Mouse (Mus musculus): Measurements from ENCODE around the gene Cab39. TPM values are rescaled to one million over a fixed set of nuclear protein-coding genes. Genes with fewer than 3 reads are reported as not detected.

Gene Cab39
- polyA plus RNA-seq, 2 experiments = 15.8 to 20.4 TPM

DNA sequence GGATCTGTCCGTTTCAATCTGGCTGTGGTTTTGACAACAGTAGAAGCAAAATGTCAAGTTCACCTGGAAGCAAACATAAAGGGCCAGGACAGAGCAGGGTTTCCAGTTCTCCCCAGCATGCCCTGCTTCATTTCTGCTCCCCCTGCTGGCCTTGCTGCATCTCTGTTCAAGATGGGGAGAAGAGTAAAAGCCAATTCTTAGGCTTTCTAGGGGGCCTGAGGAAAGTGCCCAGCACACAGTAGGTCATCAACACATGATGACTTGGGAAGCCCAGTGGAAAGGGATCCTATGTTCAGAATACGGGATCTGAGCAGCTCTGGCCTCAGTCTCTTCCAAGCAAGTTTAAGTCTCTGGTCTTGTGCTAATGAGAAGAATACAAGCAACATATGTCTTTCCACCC lies 61.2 kb downstream of the Cab39 start:
- ATAC-seq (ENCODE audit: insufficient read depth) (no peak), DNase-seq (ENCODE audit: low read depth in 3 of 3, low spot score in 3 of 3) (no peak)
- peaks cover 8% of the 10 kb centered on the region for H3K36me3 ChIP-seq (replicated peaks; ENCODE audit: control insufficient read depth, insufficient read depth, low read depth)
- H3K9ac ChIP-seq (replicated peaks) = no peak overlapping the region
- no peak overlapping the region for H3K27ac ChIP-seq
- no peaks in the 10 kb centered on the region for H3K4me1 ChIP-seq (replicated peaks; ENCODE audit: control insufficient read depth in 2 of 2, insufficient read depth in 2 of 2, low read length in 1 of 2)
- WGBS (ENCODE audit: insufficient replicate concordance) = 68% methylated on average over 2 of the region's 2 CpGs
- TF ChIP-seq CTCF (IDR thresholded peaks at IDR 0.05; ENCODE audit: low read depth) (peak; percentile 32), EP300 (IDR thresholded peaks at IDR 0.05; ENCODE audit: low read depth) (no peak)
- H3K27me3 ChIP-seq (ENCODE audit: control insufficient read depth, insufficient read depth, low read length) = no peaks in the 10 kb centered on the region
- no peaks in the 10 kb centered on the region for H3K9me3 ChIP-seq (ENCODE audit: control insufficient read depth, low read length)
- H3K4me3 ChIP-seq (ENCODE audit: insufficient read depth in 1 of 2, low read depth in 2 of 2, low read length in 2 of 2) = no peak overlapping the region
- no peak overlapping the region for H3K4me2 ChIP-seq (ENCODE audit: low read depth)

DNA sequence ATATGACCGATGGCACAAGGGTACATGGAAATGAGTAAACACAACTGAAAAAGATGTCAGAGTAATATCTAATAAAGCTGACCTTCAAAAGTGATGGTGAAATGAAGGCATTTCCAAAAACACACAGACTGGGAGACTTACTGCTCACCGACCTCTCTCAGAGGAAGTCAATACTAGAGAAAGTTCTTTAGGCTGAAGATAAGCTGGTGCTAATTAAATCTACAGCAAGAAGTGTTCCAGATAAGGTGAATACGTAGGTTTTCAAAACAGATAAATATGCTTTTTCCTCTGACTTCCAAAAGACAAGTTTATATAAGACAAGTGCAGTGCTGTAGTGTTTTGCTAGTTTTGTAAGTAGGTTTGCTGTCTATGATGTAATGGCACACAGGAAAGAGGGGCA lies 63.0 kb downstream of the Cab39 start:
- TF ChIP-seq EP300 (IDR thresholded peaks at IDR 0.05; ENCODE audit: low read depth) (no peak), CTCF (IDR thresholded peaks at IDR 0.05; ENCODE audit: low read depth) (no peak)
- Histone ChIP-seq H3K9ac (replicated peaks) (no peak overlapping the region), H3K27ac (no peak overlapping the region), H3K4me3 (ENCODE audit: insufficient read depth in 1 of 2, low read depth in 2 of 2, low read length in 2 of 2) (no peak overlapping the region), H3K9me3 (ENCODE audit: control insufficient read depth, low read length) (no peaks in the 10 kb centered on the region), H3K4me1 (replicated peaks; ENCODE audit: control insufficient read depth in 2 of 2, insufficient read depth in 2 of 2, low read length in 1 of 2) (no peaks in the 10 kb centered on the region), H3K4me2 (ENCODE audit: low read depth) (no peak overlapping the region), H3K36me3 (replicated peaks; ENCODE audit: control insufficient read depth, insufficient read depth, low read depth) (no peaks in the 10 kb centered on the region; the same call in none of the 2 replicates), H3K27me3 (ENCODE audit: control insufficient read depth, insufficient read depth, low read length) (no peaks in the 10 kb centered on the region)
- no peak for ATAC-seq (ENCODE audit: insufficient read depth)
- WGBS (ENCODE audit: insufficient replicate concordance) = 36% methylated on average over 3 of the region's 3 CpGs
- DNase-seq (ENCODE audit: low read depth in 3 of 3, low spot score in 3 of 3) = no peak

DNA sequence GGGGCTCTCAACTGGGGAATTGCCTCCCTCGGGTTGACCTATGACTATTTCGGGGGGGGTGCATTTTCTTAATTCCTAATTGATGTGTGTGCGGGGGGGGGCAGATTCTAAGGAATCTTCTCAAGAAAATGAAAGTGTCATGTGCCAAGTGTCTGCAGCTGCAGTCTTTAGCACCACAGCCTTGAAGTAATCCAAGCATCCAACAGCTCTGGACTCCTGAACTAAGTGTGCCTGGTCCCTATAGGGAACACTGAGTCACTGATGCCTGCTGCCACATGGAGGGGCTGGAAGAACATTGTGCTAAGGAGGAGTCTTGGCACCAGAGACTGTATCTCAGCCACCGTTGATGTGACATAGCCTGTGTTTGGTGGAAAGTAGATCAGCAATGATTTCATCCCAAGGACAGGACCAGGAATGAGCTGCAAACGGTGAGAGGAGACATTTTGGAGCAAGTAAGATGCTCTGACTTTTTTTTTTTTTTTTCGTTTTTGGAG lies 64.1 kb downstream of the Cab39 start:
- Histone ChIP-seq H3K9me3 (ENCODE audit: control insufficient read depth, low read length) (no peaks in the 10 kb centered on the region), H3K27me3 (ENCODE audit: control insufficient read depth, insufficient read depth, low read length) (no peaks in the 10 kb centered on the region), H3K27ac (no peak overlapping the region), H3K4me1 (replicated peaks; ENCODE audit: control insufficient read depth in 2 of 2, insufficient read depth in 2 of 2, low read length in 1 of 2) (no peaks in the 10 kb centered on the region), H3K4me2 (ENCODE audit: low read depth) (no peak overlapping the region), H3K36me3 (replicated peaks; ENCODE audit: control insufficient read depth, insufficient read depth, low read depth) (no peaks in the 10 kb centered on the region; the same call in 1 of the 2 replicates), H3K4me3 (ENCODE audit: insufficient read depth in 1 of 2, low read depth in 2 of 2, low read length in 2 of 2) (no peak overlapping the region), H3K9ac (replicated peaks) (no peak overlapping the region)
- WGBS (ENCODE audit: insufficient replicate concordance) = 69% methylated on average over 6 of the region's 6 CpGs
- ATAC-seq (ENCODE audit: insufficient read depth) (no peak), DNase-seq (ENCODE audit: low read depth in 3 of 3, low spot score in 3 of 3) (no peak)
- no peak for TF ChIP-seq CTCF (IDR thresholded peaks at IDR 0.05; ENCODE audit: low read depth)
- no peak for TF ChIP-seq EP300 (IDR thresholded peaks at IDR 0.05; ENCODE audit: low read depth)

DNA sequence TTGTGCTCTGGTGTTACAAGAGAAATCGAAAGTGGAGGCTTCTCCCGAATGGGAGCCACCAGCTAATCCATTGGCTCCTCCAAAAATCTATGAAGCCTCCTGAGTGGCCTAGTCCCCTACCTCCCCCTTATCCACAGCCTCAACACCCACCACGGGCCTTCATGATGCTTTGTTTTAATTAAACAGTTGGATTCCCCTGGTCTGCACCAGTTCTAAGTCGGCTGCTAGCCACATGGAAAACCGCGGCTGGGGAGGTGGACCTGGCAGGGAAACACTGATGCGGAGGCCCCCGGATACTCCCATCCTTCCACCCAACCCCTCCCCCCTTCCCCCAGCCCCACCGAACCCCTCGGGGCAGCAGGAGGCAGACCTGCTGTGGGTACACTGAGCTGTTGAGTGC lies 71.1 kb downstream of the Cab39 start:
- ATAC-seq (ENCODE audit: insufficient read depth) (peak; percentile 66; the same call in 1 of the 2 replicates), DNase-seq (ENCODE audit: low read depth in 3 of 3, low spot score in 3 of 3) (no peak)
- WGBS (ENCODE audit: insufficient replicate concordance) = 78% methylated on average over 8 of the region's 10 CpGs
- no peak overlapping the region for H3K27ac ChIP-seq
- no peak for TF ChIP-seq EP300 (IDR thresholded peaks at IDR 0.05; ENCODE audit: low read depth)
- TF ChIP-seq CTCF (IDR thresholded peaks at IDR 0.05; ENCODE audit: low read depth) = no peak
- H3K4me3 ChIP-seq (ENCODE audit: insufficient read depth in 1 of 2, low read depth in 2 of 2, low read length in 2 of 2) = no peak overlapping the region
- no peaks in the 10 kb centered on the region for H3K4me1 ChIP-seq (replicated peaks; ENCODE audit: control insufficient read depth in 2 of 2, insufficient read depth in 2 of 2, low read length in 1 of 2)
- H3K36me3 ChIP-seq (replicated peaks; ENCODE audit: control insufficient read depth, insufficient read depth, low read depth) = no peaks in the 10 kb centered on the region
- no peaks in the 10 kb centered on the region for H3K27me3 ChIP-seq (ENCODE audit: control insufficient read depth, insufficient read depth, low read length)
- no peak overlapping the region for H3K4me2 ChIP-seq (ENCODE audit: low read depth)
- no peak overlapping the region for H3K9ac ChIP-seq (replicated peaks)
- no peaks in the 10 kb centered on the region for H3K9me3 ChIP-seq (ENCODE audit: control insufficient read depth, low read length)

DNA sequence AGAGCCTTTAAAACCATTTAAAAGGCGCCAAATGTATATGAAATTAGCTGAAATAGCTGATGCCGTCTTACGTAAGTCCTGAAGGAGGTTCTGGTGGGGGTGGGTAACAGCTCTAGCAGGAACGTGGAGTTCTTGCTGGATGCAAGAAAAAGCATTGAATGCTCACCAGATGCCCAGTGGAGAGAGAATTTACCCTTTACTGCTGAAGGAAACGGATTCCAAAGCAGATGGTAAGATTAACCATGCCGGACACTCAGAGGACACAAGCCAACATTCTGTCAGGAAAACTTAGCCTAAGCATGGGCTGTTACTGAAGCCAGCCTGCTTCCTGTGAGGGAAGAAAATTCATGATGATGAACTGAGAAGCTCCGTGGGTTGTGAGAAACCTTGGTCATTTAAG lies 76.8 kb downstream of the Cab39 start:
- no peak overlapping the region for H3K4me2 ChIP-seq (ENCODE audit: low read depth)
- H3K27me3 ChIP-seq (ENCODE audit: control insufficient read depth, insufficient read depth, low read length) = no peaks in the 10 kb centered on the region
- no peaks in the 10 kb centered on the region for H3K9me3 ChIP-seq (ENCODE audit: control insufficient read depth, low read length)
- H3K4me1 ChIP-seq (replicated peaks; ENCODE audit: control insufficient read depth in 2 of 2, insufficient read depth in 2 of 2, low read length in 1 of 2) = no peaks in the 10 kb centered on the region
- H3K27ac ChIP-seq = no peak overlapping the region
- H3K36me3 ChIP-seq (replicated peaks; ENCODE audit: control insufficient read depth, insufficient read depth, low read depth) = no peaks in the 10 kb centered on the region
- WGBS (ENCODE audit: insufficient replicate concordance) = 72% methylated on average over 7 of the region's 7 CpGs
- DNase-seq (ENCODE audit: low read depth in 3 of 3, low spot score in 3 of 3) (no peak), ATAC-seq (ENCODE audit: insufficient read depth) (no peak)
- H3K4me3 ChIP-seq (ENCODE audit: insufficient read depth in 1 of 2, low read depth in 2 of 2, low read length in 2 of 2) = no peak overlapping the region
- H3K9ac ChIP-seq (replicated peaks) = no peak overlapping the region
- TF ChIP-seq CTCF (IDR thresholded peaks at IDR 0.05; ENCODE audit: low read depth) (no peak), EP300 (IDR thresholded peaks at IDR 0.05; ENCODE audit: low read depth) (no peak)

Measured in liver, embryonic 14.5 days (tissue).